Mouse (Mus musculus) kidney, adult 8-10 months (tissue): ENCODE data around the gene Dnaaf2.
"Not testable (repeated sequence)": the region's sequence is repeated elsewhere in the genome, so short reads cannot be mapped to it uniquely, and the experiment has no call there.

Experiments
- DNase-seq, 2 experiments: peaks; one replicate each; pipeline ENCODE4 v3.0.0; 2022

Gene Dnaaf2

GRCm38 (mm10) chr12:69163586-69163985 is 34.6 kb downstream of the Dnaaf2 start:
- not testable (repeated sequence) for DNase-seq

- not testable (repeated sequence) for DNase-seq
Measured at GRCm38 (mm10) chr12:69160677-69161076, 37.6 kb downstream of the Dnaaf2 start.

- DNase-seq: peak in 1 of 2 experiments; percentile 38
Measured at GRCm38 (mm10) chr12:69159578-69159940, 38.7 kb downstream of the Dnaaf2 start.

GRCm38 (mm10) chr12:69158765-69159577 is 39.3 kb downstream of the Dnaaf2 start, which contains the start of gene Rps29:
Gene Rps29, minus strand, starts transcription at chr12:69159186.
- DNase-seq: peak; percentile 98

- DNase-seq: no peak
Measured at GRCm38 (mm10) chr12:69158366-69158764, 39.9 kb downstream of the Dnaaf2 start.

GRCm38 (mm10) chr12:69157107-69157506 is 41.1 kb downstream of the Dnaaf2 start:
- no peak for DNase-seq

GRCm38 (mm10) chr12:69156436-69156835 is 41.8 kb downstream of the Dnaaf2 start:
- no peak for DNase-seq

- DNase-seq: no peak
Measured at GRCm38 (mm10) chr12:69155923-69156322, 42.3 kb downstream of the Dnaaf2 start.

GRCm38 (mm10) chr12:69150049-69150448 is 48.2 kb downstream of the Dnaaf2 start:
- no peak for DNase-seq

- DNase-seq: no peak
Measured at GRCm38 (mm10) chr12:69147166-69147735, 51.0 kb downstream of the Dnaaf2 start.

GRCm38 (mm10) chr12:69143460-69143859 is 54.8 kb downstream of the Dnaaf2 start:
- DNase-seq: no peak

GRCm38 (mm10) chr12:69139841-69140240 is 58.4 kb downstream of the Dnaaf2 start:
- DNase-seq: no peak

- no peak for DNase-seq
Measured at GRCm38 (mm10) chr12:69139201-69139600, 59.0 kb downstream of the Dnaaf2 start.
